Mouse (Mus musculus) midbrain, embryonic 12.5 days (tissue): ENCODE measurements around the gene Glis3. TPM values are rescaled to one million over a fixed set of nuclear protein-coding genes. Genes with fewer than 3 reads are reported as not detected.

Experiments used
- ATAC-seq: fragments of 200-750 bp; cut with Nextera tagmentation; 2 replicates; pipeline ENCODE4 v1.8.0; 2017; ENCODE audit warnings: low read depth, moderate TSS enrichment, moderate library complexity; ENCODE audit not compliant: low FRiP score
- H3K27ac ChIP-seq: fragments of 300-500 bp; sonication (generic); replicated peaks from 2 replicates; pipeline ENCODE4 v1.5.1; 2016; ENCODE audit warnings: mild to moderate bottlenecking
- H3K27me3 ChIP-seq: fragments of 300-500 bp; sonication (generic); 2 replicates; pipeline ENCODE4 v1.6.1; 2016; ENCODE audit warnings: mild to moderate bottlenecking
- H3K36me3 ChIP-seq: fragments of 300-500 bp; sonication (generic); 2 replicates; pipeline ENCODE4 v1.6.1; 2016
- H3K4me1 ChIP-seq: fragments of 300-500 bp; sonication (generic); 2 replicates; pipeline ENCODE4 v1.6.1; 2016
- H3K4me2 ChIP-seq: fragments of 300-500 bp; sonication (generic); replicated peaks from 2 replicates; pipeline ENCODE4 v1.6.1; 2016; ENCODE audit warnings: mild to moderate bottlenecking, moderate library complexity
- H3K4me3 ChIP-seq: fragments of 300-500 bp; sonication (generic); 2 replicates; pipeline ENCODE4 v1.5.1; 2016; ENCODE audit warnings: mild to moderate bottlenecking
- H3K9ac ChIP-seq: fragments of 300-500 bp; sonication (generic); replicated peaks from 2 replicates; pipeline ENCODE4 v1.6.1; 2016; ENCODE audit warnings: mild to moderate bottlenecking, moderate library complexity
- H3K9me3 ChIP-seq: fragments of 300-500 bp; sonication (generic); 2 replicates; pipeline ENCODE4 v1.6.1; 2016; ENCODE audit warnings: mild to moderate bottlenecking
- WGBS: fragments of 180-500 bp; shearing (Covaris S2); methylation state at CpG from one replicate; pipeline ENCODE4 v1.1.7; 2016; 5-methylcytosine and 5-hydroxymethylcytosine counted together
- polyA plus RNA-seq: library from polyadenylated mRNA; unstranded; fragments of >200 nt; fragmentation: Nextera tagmentation; extraction: Ambion mirVana; gene quantifications from 2 replicates; pipeline ENCODE4 v1.2.1, GENCODE M21; 2016

Gene Glis3
- polyA plus RNA-seq, 1 experiment from 2014 or later: 3.5 TPM

DNA sequence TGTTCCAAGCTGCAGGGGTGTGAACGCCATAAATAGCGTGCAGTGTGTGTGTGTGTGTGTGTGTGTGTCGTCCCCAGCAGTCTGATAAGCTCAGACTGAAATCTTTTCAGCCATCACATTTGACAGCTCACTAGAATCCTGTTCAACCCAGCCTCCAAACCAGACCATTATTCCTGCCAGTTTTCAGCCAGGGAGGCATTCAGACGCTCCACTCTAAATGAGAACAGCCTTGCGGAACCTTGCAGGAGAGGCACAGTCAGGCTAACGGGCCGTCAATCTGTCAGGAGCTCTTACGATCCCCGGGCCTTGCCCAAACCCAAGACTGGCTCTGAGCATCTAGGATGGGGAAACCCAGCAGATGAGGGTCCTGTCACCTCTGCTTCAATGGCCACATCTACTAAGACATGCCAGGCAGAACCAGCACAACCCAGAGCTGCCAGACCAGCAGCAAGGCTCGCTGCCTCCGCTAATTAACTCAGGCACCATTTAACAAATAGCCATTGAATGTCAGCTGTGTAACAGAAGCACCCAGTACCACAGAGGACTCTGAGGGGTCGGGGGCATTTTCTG is 226.8 kb downstream of the Glis3 start:
- no peaks in the 10 kb centered on the region for H3K9me3 ChIP-seq
- H3K4me2 ChIP-seq: peak overlapping the region; percentile 24
- 0 out of 2 replicates have a peak overlapping the region, but pooled peaks have one; percentile 11 for H3K9ac ChIP-seq
- no peak overlapping the region for H3K4me3 ChIP-seq
- H3K36me3 ChIP-seq: no peaks in the 10 kb centered on the region
- H3K4me1 ChIP-seq: peaks cover 12% of the 10 kb centered on the region
- H3K27me3 ChIP-seq: no peaks in the 10 kb centered on the region
- 34% methylated on average over 12 of the region's 12 CpGs for WGBS
- H3K27ac ChIP-seq: peak overlapping the region; percentile 58
- peak; percentile 58 for ATAC-seq

DNA sequence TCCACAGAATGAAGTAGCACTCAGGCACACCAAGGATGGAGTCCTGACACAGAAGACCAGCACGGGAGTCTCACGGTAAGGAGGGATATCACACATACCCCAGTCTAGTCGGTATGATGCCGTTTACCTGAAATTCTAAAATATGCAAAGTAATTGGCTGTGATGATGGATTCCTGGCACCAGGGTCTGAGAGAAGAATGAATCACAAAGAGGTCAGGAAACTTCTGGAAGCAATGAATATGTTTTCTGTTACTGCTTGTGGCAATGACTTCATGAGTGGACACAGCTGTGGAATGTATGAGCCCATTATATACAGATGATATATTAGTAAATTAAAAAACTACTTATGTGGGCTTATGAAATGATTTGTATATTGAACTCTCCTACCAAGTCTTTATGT is 231.1 kb downstream of the Glis3 start:
- no peaks in the 10 kb centered on the region for H3K36me3 ChIP-seq
- H3K4me2 ChIP-seq: no peak overlapping the region
- H3K27ac ChIP-seq: no peak overlapping the region
- no peak for ATAC-seq
- WGBS: 96% methylated on average over 4 of the region's 4 CpGs
- H3K9ac ChIP-seq: no peak overlapping the region
- H3K9me3 ChIP-seq: no peaks in the 10 kb centered on the region
- H3K4me1 ChIP-seq: peaks cover 12% of the 10 kb centered on the region
- no peaks in the 10 kb centered on the region for H3K27me3 ChIP-seq
- H3K4me3 ChIP-seq: no peak overlapping the region

DNA sequence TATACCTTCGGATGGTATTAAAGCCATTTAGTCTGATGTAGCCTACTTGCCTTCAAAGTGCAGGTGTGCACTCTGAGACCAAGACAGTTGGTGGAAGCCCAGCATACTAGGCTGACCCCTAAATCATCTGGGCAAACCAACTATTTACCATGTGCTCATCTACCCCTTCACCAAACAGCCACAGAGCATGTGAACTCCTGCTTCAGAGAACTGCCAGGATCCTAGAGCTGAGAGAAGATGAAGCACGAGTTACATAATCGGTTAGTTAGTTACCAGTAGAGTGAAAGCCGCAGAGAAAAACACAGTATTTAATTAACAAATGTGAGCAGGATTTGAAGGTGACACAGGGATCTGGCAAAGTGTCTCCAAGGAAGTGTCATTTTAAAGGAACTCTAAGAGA is 237.7 kb downstream of the Glis3 start:
- Histone ChIP-seq H3K9ac (no peak overlapping the region), H3K27me3 (no peaks in the 10 kb centered on the region), H3K9me3 (no peaks in the 10 kb centered on the region), H3K36me3 (no peaks in the 10 kb centered on the region), H3K27ac (no peak overlapping the region), H3K4me3 (no peak overlapping the region), H3K4me1 (no peaks in the 10 kb centered on the region), H3K4me2 (no peak overlapping the region)
- no peak for ATAC-seq
- 92% methylated on average over 4 of the region's 4 CpGs for WGBS

DNA sequence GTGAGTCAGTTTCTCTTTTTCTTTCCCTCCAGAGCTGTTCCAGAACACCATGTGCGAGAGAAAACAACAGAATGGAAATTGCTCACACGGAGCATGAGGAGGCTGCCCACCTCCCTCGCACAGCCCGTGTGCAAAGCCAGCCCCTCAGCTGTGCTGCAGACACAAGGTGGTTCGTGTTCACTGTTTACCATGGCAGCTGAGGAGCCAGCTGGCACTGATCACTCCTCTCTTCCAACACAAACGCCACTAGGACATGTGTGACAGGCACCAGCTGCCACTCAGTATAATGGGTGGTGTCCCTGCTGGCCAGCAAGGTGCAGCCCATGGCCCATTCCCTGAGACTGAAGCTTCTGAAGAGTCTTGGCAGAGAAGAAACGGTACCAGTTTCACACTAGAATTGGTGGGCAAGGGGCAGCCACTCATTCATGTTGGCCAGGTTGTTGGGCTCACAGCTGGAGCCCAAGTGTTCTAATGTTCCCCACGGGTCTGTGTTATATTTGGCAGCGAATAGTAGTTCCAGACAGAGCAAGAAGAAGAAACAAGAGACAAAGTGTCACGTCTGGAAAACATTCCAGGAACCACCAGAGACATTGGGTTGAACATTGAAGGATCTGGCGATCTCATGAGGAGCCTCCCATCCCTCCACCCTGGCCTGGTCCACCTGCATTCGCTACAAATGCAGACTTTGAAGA is 243.3 kb downstream of the Glis3 start:
- Histone ChIP-seq H3K27me3 (no peaks in the 10 kb centered on the region), H3K36me3 (no peaks in the 10 kb centered on the region), H3K4me2 (no peak overlapping the region), H3K27ac (no peak overlapping the region), H3K4me3 (no peak overlapping the region), H3K9me3 (no peaks in the 10 kb centered on the region), H3K4me1 (no peaks in the 10 kb centered on the region), H3K9ac (no peak overlapping the region)
- whole genome bisulfite sequencing: 81% methylated on average over 12 of the region's 12 CpGs
- no peak for ATAC-seq

DNA sequence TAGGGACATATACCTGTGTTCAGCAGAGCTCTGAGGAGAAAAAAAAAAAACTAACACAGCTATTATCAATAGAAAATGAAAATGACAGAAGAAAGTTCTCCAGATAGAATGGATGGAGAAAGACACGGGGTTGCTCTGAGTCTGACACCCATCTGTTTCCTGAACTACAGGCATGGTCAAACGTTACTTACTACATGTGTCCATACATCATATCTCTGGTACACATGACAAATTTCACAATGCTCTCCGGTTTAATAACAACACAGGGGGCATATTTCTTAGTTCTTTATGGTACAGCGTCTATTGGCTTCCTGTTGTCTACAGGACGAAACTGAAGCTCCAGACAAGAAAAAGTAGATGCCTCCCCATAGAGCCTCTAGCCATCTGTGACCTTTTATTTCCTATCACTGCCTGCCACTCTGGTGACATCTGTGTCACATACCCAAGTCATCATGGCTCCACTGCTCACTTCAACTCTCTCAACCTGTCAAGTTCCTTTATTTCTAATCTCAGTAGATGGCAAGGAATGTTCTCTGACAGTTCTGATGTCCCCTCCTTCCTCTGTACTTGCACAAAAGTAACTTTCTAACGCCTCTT is 251.6 kb downstream of the Glis3 start:
- H3K9ac ChIP-seq: no peak overlapping the region
- 83% methylated on average over 6 of the region's 6 CpGs for WGBS
- H3K36me3 ChIP-seq: no peaks in the 10 kb centered on the region
- H3K27ac ChIP-seq: no peak overlapping the region
- H3K9me3 ChIP-seq: no peaks in the 10 kb centered on the region
- H3K4me3 ChIP-seq: no peak overlapping the region
- H3K4me2 ChIP-seq: no peak overlapping the region
- H3K27me3 ChIP-seq: no peaks in the 10 kb centered on the region
- ATAC-seq: no peak
- H3K4me1 ChIP-seq: no peaks in the 10 kb centered on the region

DNA sequence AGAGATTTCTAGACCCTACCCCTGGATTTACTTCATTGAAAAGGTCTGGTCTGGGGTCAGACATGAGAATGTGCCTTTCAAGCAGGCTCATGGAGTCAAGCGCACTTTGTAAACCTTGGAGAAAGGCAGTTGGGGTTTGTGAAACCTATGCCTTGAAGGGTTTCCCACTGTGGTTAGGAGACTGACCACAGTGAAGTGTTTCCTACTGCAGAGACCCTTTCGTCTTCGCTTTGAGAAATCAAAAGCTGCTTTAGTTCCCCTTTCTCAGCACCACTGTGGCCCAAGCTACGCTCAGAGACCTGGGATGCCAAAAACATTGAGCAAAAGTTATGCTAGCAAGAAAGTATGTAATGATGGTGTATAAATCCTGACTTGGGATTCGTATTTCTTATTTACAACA is 255.7 kb downstream of the Glis3 start:
- no peak overlapping the region for H3K4me2 ChIP-seq
- H3K27me3 ChIP-seq: no peaks in the 10 kb centered on the region
- WGBS: 79% methylated on average over 5 of the region's 5 CpGs
- no peaks in the 10 kb centered on the region for H3K4me1 ChIP-seq
- ATAC-seq: no peak
- H3K9me3 ChIP-seq: no peaks in the 10 kb centered on the region
- H3K36me3 ChIP-seq: no peaks in the 10 kb centered on the region
- no peak overlapping the region for H3K9ac ChIP-seq
- no peak overlapping the region for H3K4me3 ChIP-seq
- H3K27ac ChIP-seq: no peak overlapping the region

DNA sequence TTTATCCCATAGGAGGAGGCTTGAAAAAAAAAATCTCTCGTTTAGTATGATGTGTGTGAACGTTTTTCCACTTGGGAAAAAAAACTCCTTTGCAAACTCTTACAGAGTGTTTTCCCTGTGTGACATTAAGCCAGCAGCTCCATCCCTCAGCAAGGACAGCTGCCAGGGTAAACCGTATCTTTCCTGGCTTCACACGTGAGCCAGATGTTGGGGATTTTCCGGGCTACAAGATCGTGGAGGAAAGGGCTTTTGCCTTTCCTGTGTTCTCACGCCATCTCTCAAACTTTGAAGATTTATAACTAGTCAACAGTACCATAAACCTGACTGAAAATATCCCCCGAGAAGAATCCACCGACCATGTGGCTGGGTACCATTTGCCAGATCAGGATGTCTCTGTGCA is 256.9 kb downstream of the Glis3 start:
- H3K9me3 ChIP-seq: no peaks in the 10 kb centered on the region
- WGBS: 78% methylated on average over 9 of the region's 9 CpGs
- no peaks in the 10 kb centered on the region for H3K27me3 ChIP-seq
- no peak overlapping the region for H3K9ac ChIP-seq
- no peak overlapping the region for H3K4me3 ChIP-seq
- H3K27ac ChIP-seq: no peak overlapping the region
- H3K36me3 ChIP-seq: no peaks in the 10 kb centered on the region
- no peak overlapping the region for H3K4me2 ChIP-seq
- no peak for ATAC-seq
- no peaks in the 10 kb centered on the region for H3K4me1 ChIP-seq

DNA sequence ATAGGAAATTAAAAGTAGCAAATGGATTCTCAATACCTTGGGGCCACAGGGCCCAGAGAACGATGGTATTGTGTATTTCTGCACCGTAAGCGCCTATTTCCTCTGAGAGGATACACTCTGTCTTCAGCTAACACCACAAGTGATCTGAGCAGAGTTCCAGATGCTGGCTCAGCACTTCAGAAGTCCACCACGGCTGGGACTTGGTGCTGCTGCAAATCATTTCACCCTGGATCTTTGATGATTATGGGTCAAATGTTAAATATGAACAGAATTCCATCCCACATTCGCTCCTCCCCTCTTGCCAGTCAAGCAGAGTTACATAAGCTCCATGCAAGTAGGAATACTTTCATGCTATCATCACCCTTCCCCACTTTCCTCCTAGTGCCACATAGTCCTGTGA is 263.8 kb downstream of the Glis3 start:
- Histone ChIP-seq H3K4me1 (no peaks in the 10 kb centered on the region), H3K27me3 (no peaks in the 10 kb centered on the region), H3K36me3 (no peaks in the 10 kb centered on the region), H3K9ac (no peak overlapping the region), H3K4me2 (no peak overlapping the region), H3K27ac (no peak overlapping the region), H3K4me3 (no peak overlapping the region), H3K9me3 (peaks cover 6% of the 10 kb centered on the region; the same call in 1 of the 2 replicates)
- WGBS: 86% methylated on average over 5 of the region's 5 CpGs
- ATAC-seq: no peak

DNA sequence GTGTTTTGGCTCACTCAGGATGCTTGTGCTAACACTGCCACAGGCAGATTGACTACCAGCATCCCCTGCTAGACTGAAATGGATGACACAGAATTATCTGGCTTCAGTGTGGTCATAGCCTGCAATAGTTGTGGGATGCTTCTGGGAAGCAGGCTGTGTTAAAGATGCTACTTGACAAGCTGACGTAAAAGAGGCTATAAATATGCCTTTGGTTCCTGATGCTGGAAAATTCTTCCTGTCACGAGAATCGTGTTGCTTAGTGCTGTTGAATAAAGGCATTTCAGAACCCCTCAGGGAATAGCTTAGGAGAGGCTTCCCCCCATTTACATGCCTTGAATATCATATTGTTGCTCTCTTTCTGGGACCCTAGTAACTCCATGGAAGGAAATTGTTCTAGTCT is 271.1 kb downstream of the Glis3 start:
- ATAC-seq: no peak
- H3K27me3 ChIP-seq: no peaks in the 10 kb centered on the region
- no peak overlapping the region for H3K9ac ChIP-seq
- H3K4me1 ChIP-seq: no peaks in the 10 kb centered on the region
- no peak overlapping the region for H3K4me3 ChIP-seq
- H3K36me3 ChIP-seq: no peaks in the 10 kb centered on the region
- 77% methylated on average over 3 of the region's 3 CpGs for whole genome bisulfite sequencing
- peaks cover 6% of the 10 kb centered on the region; the same call in 1 of the 2 replicates for H3K9me3 ChIP-seq
- H3K27ac ChIP-seq: no peak overlapping the region
- H3K4me2 ChIP-seq: no peak overlapping the region

DNA sequence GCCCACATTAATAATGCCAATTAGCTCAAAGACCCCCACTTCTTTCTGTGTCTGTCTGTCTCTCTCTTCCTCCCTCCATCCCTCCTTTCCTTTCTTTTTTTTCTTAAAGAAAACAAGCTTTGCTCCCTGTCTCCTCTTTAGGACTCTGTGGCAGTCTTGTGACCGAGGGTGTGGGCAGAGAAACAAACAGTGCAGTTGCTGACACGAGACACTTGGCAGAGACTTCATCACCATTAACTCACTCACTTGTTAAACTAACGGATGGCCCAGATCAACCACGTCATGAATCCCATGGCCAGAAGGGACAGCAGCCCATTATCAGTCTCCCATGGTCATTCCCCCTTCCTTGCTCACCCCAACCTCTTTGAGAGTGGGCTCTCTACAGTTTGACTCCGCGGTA is 276.9 kb downstream of the Glis3 start:
- Histone ChIP-seq H3K9ac (no peak overlapping the region), H3K4me2 (no peak overlapping the region), H3K27me3 (no peaks in the 10 kb centered on the region), H3K36me3 (no peaks in the 10 kb centered on the region), H3K9me3 (no peaks in the 10 kb centered on the region), H3K4me3 (no peak overlapping the region), H3K27ac (no peak overlapping the region), H3K4me1 (no peaks in the 10 kb centered on the region)
- WGBS: 84% methylated on average over 6 of the region's 6 CpGs
- no peak for ATAC-seq

DNA sequence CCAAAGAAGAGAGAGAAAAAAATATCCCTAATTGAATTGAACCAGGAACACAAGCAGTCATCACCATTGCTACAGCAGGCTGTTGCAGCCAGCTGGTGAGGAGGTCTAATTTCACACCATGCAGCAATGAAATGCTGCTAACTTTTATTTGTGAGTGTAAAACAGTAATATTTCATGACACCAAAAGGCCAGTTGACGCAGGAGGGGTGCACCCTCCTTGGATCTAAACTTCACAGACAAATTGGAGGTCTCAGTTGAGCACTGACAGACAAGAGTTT is 284.4 kb downstream of the Glis3 start:
- Histone ChIP-seq H3K27ac (no peak overlapping the region), H3K4me2 (no peak overlapping the region), H3K4me1 (peaks cover 12% of the 10 kb centered on the region; the same call in 1 of the 2 replicates), H3K27me3 (peaks cover 7% of the 10 kb centered on the region; the same call in 1 of the 2 replicates), H3K9ac (no peak overlapping the region), H3K36me3 (no peaks in the 10 kb centered on the region), H3K9me3 (no peaks in the 10 kb centered on the region), H3K4me3 (no peak overlapping the region)
- 0 out of 2 replicates have a peak, but pooled peaks have one; percentile 12 for ATAC-seq
- 74% methylated on average over 1 of the region's 1 CpGs for WGBS

DNA sequence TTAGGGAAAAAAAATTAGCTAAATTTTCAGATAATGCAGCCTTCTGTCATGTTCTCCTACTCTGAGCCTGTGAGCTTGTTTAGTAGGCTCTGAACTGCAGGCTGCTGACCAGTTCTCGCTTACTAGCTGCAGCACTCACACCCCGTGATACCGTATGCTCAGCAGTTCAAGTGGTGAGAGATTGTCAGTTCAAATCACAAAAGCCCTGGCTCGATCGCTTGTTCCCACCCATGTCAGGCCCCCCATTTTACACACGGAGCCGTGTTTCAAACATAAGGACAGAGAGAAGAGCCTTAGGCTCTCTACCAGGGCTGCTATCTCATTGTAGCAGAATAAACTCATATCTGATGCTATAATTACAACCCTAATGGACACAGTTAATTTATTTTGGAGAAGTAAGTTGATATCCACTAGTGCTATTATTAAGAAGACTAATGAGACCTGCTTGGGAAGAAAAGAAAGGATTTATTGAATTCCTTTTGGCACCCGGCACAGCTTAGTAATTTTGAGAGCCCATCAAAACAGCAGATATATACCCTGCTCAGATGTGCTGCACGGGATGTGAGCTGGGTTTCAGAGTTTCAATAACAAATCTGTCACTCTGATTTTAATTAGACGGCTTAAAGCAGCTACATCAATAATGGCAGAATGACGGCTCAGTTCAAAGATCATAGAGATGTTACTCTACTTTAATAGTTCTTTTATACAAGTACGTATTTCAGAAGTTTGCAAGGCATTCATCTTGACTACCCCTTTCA is 284.9 kb downstream of the Glis3 start:
- WGBS: 29% methylated on average over 12 of the region's 12 CpGs
- H3K9ac ChIP-seq: no peak overlapping the region

More for the DNA sequence above, 284.9 kb downstream of the Glis3 start:
- Histone ChIP-seq H3K27me3 (peaks cover 7% of the 10 kb centered on the region; the same call in 1 of the 2 replicates), H3K4me1 (peaks cover 12% of the 10 kb centered on the region; the same call in 1 of the 2 replicates), H3K9me3 (no peaks in the 10 kb centered on the region), H3K27ac (no peak overlapping the region), H3K36me3 (no peaks in the 10 kb centered on the region), H3K4me3 (no peak overlapping the region), H3K4me2 (no peak overlapping the region)
- peak; percentile 44; the same call in 1 of the 2 replicates for ATAC-seq
